Mouse (Mus musculus) neutrophil, adult 83 days (primary cell): ENCODE results near the gene E2f4. TPM values are rescaled to one million over a fixed set of nuclear protein-coding genes. Genes with fewer than 3 reads are reported as not detected.

Source experiments
- total RNA-seq, 2 experiments: library from RNA; stranded (reverse); gene quantifications; one replicate each; pipeline ENCODE4 v1.2.4; 2023

The E2f4 gene
- 10 to 100 TPM; 58.9 to 66.0 TPM for total RNA-seq

DNA sequence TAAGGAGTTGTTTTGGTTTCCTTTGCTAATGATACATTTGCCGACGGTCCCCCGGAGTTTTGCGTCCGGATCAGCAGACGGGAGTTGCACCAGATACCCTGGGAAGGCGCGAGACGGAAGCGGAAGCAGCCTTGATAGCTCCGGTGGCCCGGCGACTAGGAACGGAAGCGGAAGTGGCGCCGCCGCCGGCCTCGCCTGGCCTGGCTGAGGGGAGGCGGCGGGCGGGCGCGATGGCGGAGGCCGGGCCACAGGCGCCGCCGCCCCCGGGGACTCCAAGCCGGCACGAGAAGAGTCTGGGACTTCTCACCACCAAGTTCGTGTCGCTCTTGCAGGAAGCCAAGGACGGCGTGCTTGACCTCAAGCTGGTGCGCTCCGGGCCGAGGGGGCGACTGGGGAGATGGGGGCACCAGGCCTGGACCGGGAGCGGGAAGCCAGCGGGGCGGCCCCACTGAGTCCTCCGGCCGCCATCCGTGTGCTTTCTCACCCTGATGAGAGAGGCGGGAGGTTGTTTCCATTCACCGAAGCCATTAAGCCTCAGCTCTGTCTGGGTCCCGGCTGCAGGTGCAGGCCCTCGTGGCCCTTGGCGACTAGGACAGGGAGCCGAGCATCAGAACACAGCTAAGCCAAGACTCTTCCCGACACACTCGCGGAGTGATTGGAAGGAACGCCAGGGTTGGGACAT, at the start of gene E2f4:
TSS of gene E2f4 (plus strand) at position 153 of the 682 bp plus-strand sequence.

DNA sequence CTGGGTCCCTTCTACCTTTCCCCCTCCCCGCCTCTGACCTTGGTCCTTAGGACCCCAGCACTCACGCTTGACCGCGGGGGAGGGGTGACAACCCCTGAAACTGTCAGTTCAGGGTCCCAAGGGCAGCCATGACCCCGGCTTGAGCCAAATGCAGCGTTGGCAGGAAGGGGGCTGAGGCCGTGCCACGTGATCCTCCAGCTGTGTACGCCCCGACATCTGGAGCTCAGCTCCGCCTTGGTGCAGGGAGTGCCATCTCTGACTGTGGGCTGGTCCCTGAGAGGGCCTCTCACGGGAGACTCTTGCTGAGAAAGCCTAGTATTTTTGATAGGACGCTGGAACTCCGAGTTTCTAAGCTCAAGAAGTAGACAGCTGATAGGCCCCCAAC, 42.5 kb upstream of the E2f4 start, which contains the start of gene B3gnt9:
TSS of gene B3gnt9 (minus strand) at position 188 of the 385 bp plus-strand sequence.

DNA sequence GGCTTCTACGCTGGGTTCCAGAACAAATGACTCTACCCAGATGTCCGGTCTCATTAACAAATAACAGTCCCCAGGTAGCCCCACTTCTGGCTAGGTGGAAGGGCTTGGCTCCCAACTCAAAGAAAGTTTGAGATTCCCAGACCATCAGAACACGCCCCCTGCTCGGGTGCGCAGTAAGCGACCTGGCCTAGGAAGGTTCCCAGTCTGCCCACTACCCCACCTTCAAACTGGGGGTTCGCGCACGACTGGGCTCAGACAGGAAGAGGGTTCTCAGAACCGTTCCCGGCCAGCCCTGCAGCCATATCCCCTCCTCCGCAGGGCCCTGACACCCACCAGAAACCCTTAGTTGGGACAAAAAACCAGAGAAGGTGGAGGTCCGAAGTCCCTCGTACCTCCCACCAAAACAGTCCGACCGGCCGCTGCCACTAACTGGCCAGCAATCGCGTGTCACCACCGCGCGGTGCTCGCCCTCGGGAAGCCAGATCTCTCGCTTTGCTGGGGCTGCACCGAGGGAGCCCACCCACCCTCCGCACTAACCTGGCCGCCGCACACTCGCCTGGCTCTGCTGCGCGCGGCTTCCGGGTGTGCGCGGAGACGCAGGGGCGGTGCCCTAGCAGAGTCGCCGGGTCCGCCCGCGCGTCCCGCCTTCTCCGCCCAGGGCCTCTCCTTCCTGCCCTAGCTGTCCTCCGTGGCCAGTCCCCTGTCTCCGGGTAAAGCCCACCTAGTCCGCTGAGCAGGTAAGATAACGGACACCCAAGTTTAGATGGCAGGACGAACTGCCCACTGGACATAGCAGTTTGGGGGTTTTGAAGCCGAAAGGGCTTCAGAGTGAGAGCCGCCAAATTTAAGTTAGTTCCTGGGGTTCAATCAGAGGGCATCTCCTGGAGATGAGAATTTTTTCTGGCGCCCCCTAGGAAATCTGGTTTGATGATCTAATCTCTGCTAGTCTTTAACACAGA, 33.2 kb upstream of the E2f4 start, which contains the start of the genes Tradd and Fbxl8:
TSS of gene Tradd (minus strand) at position 586 of the 959 bp plus-strand sequence.
TSS of gene Fbxl8 (plus strand) at position 625 of the 959 bp plus-strand sequence.

DNA sequence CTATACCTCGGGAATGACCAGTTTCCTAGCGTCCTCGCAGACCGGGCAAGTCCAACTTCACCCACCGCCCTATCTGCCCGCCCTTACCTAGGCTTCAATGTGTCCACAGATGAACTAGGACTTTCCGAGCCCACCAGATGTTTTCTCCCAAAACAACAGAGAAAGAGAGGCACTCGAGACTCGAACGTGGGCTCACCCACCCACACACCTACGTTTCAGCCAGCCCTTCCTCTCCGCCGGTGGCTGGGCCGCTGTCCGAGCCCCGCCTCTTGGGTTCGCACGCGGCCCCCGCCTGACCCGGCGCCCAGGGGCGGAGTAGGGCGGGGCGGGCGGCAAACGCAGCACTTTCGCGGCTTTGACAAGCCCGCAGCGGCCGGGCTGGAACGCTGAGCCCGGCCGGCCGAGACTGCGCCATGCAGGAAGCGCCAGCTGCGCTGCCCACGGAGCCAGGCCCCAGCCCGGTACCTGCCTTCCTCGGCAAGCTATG, 28.0 kb upstream of the E2f4 start, which contains the start of gene Hsf4:
TSS of gene Hsf4 (plus strand) at position 341 of the 487 bp plus-strand sequence.

DNA sequence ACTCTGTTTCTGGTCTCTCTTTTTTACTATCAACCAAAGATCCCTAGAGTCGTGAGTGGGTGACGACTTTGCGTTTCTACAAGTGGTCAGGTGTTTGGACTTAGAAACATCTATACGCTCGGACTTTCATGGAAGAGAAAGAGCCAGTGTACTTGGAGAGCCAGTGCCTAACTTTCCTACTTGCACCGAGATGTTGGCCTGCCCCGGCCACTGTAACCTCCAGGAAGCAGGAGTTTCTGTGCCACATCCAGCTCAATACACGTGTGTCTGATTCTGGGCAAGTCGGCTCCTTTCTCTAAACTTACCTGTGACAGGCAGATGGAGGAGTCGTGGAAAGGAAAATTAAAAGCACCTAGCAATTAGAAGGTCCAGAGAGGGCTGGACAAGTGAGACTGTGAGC, 21.6 kb upstream of the E2f4 start, which contains the start of gene Nol3:
TSS of gene Nol3 (plus strand) at position 301 of the 400 bp plus-strand sequence.

DNA sequence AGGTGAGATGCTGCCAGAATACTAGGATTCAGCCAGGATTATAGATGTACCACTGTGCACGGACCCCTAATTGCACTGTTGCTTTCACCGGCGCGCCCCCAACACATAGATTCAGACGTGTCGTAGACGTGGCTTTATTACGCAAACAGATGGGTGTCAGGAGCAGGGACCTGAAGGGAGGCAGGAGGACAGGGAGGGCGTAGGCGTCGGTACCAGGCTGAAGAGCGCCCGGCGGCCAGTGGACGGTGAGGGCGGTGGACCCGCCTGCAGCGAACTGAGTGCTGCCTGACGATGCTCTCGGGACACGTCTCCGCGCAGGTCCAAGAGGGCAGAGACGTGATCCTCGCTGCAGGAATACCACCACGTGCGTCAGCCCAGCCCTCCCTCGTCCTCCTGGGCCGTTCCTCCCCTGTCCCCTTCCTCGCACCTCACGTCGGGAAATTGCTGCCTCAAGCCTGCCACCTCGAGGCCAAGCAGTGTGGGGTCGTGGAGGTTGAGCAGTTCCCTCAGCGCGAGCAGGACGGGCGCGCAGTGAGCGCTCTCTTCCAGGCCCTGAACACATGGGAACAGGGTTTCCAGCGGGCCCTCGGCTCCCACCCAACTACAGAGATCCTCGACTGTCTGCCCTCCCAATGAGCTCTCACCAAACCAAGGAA, 7.5 kb upstream of the E2f4 start, which contains the start of gene 4931428F04Rik:
TSS of gene 4931428F04Rik (minus strand) at position 60 of the 656 bp plus-strand sequence.

DNA sequence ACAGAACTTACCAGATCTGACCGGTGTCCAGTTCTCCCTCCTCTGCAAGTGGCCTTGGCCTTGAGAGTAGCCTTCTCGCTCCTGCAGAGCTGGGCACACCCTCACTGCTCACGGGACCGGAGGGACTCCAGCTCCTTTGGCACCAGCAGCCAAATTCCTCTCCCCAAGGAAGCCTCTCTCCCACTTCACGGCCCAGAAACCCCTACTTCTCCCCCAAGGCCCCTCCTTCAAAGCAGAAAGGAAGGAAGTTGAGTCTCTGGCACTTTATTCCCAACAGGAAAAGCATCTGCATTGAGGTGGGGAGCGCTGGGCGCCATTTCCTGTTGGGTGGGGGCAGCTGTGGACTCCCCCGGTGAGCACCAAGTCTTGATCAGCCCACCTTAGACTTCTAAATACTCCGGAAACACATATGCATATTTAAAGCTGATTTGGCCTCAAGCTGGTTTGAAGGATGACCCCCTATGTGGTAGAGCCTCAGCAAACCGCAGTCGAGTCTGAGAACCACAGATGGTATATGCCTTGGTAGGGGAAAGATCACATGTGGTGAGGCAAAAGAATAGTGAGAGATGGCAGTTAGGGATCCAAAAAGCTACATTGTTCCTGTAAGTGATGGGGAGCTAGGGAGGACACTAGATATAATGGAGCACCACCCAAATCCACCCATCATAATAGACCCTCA, 1.4 kb upstream of the E2f4 start, which contains the start of gene Exoc3l:
TSS of gene Exoc3l (minus strand) at position 207 of the 679 bp plus-strand sequence.

DNA sequence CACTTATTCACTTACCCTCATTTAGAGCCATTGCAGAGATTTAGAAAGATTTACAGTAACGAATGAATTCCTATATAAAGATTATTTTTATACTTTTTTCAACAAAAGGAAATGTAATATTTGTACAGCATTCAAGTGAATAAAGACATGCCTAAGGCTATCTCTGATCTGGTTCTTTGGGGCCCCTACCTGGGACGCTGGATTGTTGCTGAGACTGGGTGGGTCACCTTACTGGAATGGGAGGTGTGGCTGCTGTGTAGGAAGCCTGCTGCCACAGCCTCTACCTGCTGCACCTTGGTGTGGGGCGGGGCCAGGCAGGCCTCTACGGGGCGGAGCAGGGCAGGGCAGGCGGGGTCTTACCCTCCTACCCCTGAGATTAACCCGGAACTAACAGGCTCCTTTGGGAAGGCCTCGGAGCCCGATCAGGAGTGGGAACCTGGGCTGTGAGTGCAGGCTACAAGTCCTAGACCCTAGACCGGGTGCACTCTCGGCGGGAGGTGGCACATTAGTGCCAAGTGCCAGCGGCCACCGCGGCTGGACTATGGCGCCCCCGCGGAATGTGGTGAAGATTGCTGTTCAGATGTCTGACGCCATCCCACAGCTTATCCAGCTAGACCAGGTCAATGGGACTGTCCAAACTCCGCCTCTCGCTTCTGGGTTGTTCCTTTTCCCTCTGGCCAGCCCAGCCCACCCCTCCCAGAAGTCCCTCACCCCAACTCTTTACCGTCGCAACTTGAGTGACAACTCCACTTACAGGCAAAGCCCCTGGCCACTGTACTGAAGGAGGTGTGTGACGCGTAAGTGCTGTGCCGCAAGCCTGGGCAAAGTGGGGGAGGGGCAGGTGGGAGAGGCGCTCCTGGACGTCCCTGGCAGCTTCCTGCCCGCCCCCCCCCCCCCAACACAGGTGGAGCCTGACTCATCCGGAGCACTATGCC, 8.0 kb downstream of the E2f4 start, which contains the start of gene Elmo3:
TSS of gene Elmo3 (plus strand) at position 391 of the 935 bp plus-strand sequence.

DNA sequence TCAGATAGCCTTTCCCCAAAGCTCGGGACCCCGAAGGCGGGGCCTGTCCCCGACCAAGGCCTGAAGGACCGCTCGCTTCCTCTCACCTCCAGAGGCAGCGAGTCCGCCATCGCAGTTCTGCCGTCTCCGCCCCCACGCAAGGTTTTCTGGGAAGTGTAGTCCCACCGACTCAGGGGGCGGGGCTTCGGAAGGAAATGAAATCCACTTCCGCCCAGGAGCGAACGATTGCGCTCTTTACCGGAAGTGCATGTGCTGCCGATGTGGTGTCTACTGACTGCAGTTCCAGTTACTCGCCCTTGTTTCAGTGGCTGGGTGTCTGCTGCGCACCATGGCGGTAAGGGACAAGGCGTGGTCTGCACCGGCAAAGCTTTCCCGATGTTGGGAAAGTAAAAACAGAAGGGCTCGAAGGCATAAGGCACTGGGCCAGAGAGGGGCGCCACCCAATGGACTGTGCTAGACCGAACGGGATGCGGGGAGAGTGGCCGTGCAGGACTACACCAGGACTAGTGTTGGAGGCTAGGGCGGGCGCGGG, 28.7 kb downstream of the E2f4 start, which contains the start of the genes Lrrc29 and Tmem208:
TSS of gene Lrrc29 (minus strand) at position 138 of the 532 bp plus-strand sequence.
TSS of gene Tmem208 (plus strand) at position 214 of the 532 bp plus-strand sequence.

DNA sequence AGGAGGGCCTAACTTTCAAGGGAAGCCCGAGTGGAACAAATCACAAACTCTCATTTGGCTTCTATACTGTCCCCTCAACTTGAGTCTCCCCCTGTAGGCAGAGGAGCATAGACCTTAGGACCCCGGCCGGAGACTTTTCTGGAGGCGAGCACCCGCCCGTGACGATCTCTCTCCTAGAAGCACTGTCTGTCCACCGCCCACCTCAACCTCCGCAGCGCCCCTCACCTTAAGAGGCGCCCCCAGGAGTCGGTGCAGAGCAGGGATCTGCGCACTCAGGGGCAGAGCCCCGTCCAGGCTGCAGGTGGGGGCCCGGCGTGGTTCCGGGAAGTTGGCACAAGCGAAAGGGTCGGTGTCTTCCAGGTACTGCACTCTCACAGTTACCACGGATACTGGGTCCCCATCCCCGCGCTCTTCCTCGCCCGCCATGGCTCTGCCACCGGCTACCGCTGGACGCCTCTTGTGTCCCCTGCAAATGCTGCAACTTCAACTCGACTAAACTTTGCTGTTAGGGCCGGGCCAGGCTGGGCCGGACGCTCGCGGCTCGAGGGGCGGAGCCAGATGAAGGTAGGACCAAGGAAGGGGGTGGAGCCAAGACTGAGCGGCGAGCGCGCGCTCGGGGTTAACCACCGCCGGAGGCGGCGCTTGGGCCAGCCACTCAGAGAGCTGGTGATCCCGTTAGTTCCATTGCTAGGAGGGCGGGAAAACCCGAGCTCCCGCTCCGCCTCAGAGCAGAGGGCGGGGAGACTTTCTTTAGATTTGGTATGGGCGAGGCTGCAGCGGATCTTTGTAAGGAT, 50.2 kb downstream of the E2f4 start, which contains the start of gene Fhod1:
TSS of gene Fhod1 (minus strand) at position 526 of the 794 bp plus-strand sequence.

DNA sequence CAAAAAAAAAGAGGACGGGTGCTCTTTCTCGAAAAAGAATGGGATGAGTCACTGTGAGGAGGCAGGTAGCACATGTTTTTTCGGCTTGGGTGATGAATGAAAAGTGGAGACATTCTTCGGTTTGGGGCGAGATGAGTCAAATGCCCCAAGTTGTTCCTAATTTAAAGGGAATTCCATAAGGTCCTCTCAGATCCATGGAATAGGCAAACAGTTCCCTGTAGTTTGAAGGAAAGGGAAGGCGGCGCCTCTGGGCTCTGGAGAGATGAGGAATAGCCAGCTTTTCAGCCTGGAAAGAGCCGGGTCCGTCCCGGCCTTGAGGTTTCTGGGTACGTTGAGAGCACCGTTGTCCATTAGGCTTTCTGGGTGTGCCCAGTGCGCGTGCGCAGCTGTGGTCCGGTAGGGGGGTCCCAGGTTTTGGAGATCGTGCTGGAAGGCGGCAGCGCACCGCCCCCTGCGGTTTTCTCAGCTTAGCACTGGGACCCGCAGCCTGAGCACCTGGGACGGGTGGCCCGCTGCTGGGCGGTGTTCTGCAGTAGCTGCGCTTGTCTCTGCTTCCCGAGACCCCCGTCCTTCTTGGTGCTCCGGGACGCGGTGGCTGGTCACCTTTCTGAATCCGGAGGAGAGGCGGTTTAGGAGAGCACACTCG, 51.1 kb downstream of the E2f4 start, which contains the start of gene Slc9a5:
TSS of gene Slc9a5 (plus strand) at position 394 of the 646 bp plus-strand sequence.

Other genes starting within 250 kb of the E2f4 start
- gene Ces3a, start 249.1 kb upstream of the E2f4 start, total RNA-seq = not detected
- gene Ces3b, start 213.9 kb upstream of the E2f4 start, total RNA-seq = not detected
- gene Ces4a, start 165.9 kb upstream of the E2f4 start, total RNA-seq = not detected
- gene Cbfb, start 127.0 kb upstream of the E2f4 start, total RNA-seq = 10 to 100 TPM; 75.7 to 84.6 TPM
- gene D230025D16Rik, start 72.5 kb upstream of the E2f4 start, total RNA-seq = 10 to 100 TPM; 28.4 to 40.9 TPM
- gene B3gnt9, start 42.5 kb upstream of the E2f4 start, total RNA-seq = 1 to 10 TPM in 1 of 2 experiments, under 1 TPM in 1; 0.46 to 1.0 TPM
- gene Tradd, start 33.1 kb upstream of the E2f4 start, total RNA-seq = 10 to 100 TPM; 14.7 to 15.1 TPM
- gene Fbxl8, start 33.0 kb upstream of the E2f4 start, total RNA-seq = 1 to 10 TPM; 4.4 to 7.2 TPM
- gene Hsf4, start 27.9 kb upstream of the E2f4 start, total RNA-seq = under 1 TPM in 1 of 2 experiments, not detected in 1; 0.75 TPM
- gene Nol3, start 21.5 kb upstream of the E2f4 start, total RNA-seq = not detected
- 1 to 10 TPM; 1.4 to 1.8 TPM for gene 4931428F04Rik, start 7.8 kb upstream of the E2f4 start, total RNA-seq
- 1 to 10 TPM; 1.0 to 1.5 TPM for gene Exoc3l, start 1.6 kb upstream of the E2f4 start, total RNA-seq
- gene Elmo3, start 7.9 kb downstream of the E2f4 start, total RNA-seq = 1 to 10 TPM in 1 of 2 experiments, under 1 TPM in 1; 0.81 to 1.7 TPM
- gene Lrrc29, start 28.6 kb downstream of the E2f4 start, total RNA-seq = 1 to 10 TPM; 5.8 to 6.6 TPM
- gene Tmem208, start 28.7 kb downstream of the E2f4 start, total RNA-seq = 10 to 100 TPM; 25.0 to 27.3 TPM
- 10 to 100 TPM; 32.7 to 37.5 TPM for gene Fhod1, start 50.3 kb downstream of the E2f4 start, total RNA-seq
- gene Slc9a5, start 51.2 kb downstream of the E2f4 start, total RNA-seq = 1 to 10 TPM in 1 of 2 experiments, under 1 TPM in 1; 0.82 to 1.2 TPM
- gene Plekhg4, start 75.6 kb downstream of the E2f4 start, total RNA-seq = under 1 TPM in 1 of 2 experiments, not detected in 1; 0.22 TPM
- gene Kctd19, start 115.8 kb downstream of the E2f4 start, total RNA-seq = under 1 TPM in 1 of 2 experiments, not detected in 1; 0.13 TPM
- gene Lrrc36, start 115.9 kb downstream of the E2f4 start, total RNA-seq = under 1 TPM in 1 of 2 experiments, not detected in 1; 0.24 TPM
- 1 to 10 TPM; 6.6 to 8.5 TPM for gene Tppp3, start 173.9 kb downstream of the E2f4 start, total RNA-seq
- gene Zdhhc1, start 199.2 kb downstream of the E2f4 start, total RNA-seq = 1 to 10 TPM; 1.1 to 2.7 TPM
- gene Hsd11b2, start 221.1 kb downstream of the E2f4 start, total RNA-seq = not detected